In genomic region chr15:9742172-9742571, GRCm38 (mm10) we compare ENCODE assay signal across 1 mouse cellular context.
TF ChIP-seq lines count a peak whose summit lies in the region.

No protein-coding gene starts in this region.

TF ChIP-seq in MEL, 35 proteins besides CTCF, POLR2A, EP300 and RAD21 (continued from another document):
- TF ChIP-seq RCOR1 (IDR thresholded peaks at IDR 0.05; ENCODE audit: low read depth, low read length) = no peak
